Mouse (Mus musculus): ENCODE results near the gene Grhpr. TPM values are rescaled to one million over a fixed set of nuclear protein-coding genes. Genes with fewer than 3 reads are reported as not detected.
"Not testable (repeated sequence)": the region's sequence is repeated elsewhere in the genome, so short reads cannot be mapped to it uniquely, and the experiment has no call there.

The Grhpr gene
- total RNA-seq, 4 experiments from 2014 or later: 223 to 249 (median 233) TPM

DNA sequence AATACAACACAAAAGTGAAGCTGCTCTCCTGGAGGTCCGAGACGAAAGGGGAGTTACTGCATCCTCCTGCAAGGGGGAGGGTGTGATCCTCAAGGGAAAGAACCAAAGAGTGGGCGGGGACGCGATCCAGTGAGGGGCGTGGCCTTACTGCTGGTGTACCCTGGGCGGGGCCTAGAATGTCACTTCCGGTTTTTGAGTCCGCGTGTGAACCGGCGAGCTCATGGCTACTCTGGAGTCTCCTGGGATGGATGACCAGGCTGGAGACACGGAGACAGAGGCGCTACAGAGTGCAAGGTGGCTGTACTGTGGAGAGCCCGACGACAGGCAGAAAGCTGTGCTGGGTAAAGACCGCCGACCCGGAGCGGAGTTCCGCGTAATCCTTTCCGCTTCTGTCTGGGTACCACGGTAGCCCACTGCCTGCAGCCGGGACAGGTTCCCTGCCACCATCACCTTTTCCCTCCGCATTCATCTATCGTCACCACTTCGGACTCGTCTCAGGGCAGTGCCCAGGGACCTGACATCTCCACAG, 37.3 kb downstream of the Grhpr start, which contains the start of gene Polr1e:
Gene Polr1e (plus strand): TSS at position 132 of the 529 bp plus-strand sequence.
- peak; percentile 95 for DNase-seq

DNA sequence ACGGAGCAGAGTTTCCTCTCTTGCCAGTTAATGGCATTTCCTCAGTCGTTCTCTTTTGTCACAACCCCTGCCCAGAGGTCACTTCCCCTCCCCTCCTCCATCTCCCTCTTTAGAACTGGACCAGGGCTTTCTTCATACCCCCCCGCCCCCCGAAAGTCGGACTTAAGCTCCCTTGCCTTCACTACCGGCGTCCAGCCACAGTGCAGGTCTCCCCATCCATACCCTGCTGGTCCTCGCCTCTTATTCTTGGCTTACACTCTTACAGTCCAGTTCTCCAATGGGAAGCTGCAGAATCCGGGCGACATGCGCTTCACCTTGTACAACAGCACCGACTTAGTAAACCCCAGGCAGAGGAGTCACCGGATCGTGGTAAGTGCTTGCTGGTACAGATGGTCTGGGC, 37.8 kb downstream of the Grhpr start:
- DNase-seq: no peak

DNA sequence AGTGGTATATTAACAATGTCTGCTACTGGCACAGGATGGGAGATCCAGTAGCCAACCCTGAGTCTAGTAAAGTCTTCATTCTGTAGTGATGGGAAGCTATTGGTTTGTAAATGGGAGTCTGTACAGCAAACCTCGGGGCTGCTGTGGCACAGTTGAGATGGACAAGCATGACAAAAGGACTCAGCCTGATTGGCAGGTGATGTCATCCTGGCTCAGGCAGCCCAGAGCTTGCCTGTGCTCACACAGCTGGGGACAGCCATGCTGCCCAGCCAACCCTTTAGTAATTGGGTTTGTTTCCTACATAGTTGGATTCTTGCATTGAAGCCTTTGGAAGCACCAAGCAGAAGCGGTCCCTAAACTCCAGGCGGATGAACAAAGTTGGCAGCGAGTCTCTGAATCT, 45.3 kb downstream of the Grhpr start:
- DNase-seq: no peak

DNA sequence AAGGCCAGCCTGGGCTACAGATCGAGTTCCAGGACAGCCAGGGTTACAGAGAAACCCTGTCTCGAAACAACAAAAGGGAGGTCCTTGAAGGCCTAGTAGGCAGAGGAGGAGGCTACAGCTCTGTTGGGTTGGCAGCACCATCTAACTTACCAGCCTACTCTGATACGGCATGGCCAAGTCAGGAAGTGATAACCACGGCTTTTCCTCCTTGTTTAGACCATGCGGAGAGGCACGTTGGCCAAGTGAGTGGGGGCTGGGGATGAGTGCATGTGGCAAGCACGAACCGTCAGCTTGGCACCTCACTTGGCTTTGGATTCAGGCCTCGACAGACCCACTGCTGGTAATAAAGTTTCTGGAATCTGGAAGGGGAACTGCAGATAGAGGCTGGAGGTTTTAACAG, 51.4 kb downstream of the Grhpr start:
- DNase-seq: no peak

DNA sequence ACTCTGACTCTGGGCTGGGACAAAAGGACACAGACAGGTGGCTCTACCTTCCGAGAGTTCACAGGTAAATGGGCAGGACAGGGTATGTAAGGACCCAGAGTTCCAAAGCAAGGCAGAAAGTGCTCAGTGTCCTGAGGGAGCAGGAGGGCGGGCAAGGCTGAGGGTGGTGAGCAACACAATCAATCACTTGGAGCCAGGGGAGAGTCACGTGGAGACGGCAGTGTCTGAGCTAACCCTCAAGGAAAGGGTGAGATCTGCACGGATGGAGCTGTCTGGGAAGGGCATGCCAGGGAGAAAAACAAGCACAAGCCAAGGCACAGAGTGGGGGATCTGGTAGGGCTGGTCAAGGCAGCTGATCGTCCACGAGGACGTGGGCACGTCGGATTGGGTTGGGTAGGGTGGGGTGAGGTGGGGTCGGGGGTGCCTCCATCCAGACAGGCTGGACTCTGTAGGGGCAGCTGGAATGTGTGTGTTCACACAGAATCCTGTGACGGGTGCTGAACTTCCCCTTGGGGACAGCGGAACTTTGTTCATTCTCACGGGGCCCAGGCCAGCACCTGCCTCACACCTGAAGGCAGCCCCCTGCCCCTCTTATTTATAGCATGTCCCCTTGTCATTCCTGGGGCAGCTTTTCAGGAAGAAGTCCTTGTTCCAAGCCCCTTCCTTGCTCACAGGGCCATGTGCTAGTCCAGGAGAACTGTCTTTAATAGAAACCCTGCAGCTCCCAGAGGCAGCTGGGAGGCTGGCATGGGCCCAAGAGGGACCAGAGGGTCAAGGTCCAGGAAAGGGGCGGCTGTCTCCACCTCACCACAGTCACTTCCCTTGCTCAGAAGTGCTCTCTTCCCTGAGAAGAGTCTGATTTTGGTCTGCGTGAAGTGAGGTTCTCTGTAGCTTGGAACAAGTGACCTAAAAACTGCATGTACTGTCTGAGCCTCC, 53.8 kb downstream of the Grhpr start:
- peak; percentile 34 for DNase-seq

DNA sequence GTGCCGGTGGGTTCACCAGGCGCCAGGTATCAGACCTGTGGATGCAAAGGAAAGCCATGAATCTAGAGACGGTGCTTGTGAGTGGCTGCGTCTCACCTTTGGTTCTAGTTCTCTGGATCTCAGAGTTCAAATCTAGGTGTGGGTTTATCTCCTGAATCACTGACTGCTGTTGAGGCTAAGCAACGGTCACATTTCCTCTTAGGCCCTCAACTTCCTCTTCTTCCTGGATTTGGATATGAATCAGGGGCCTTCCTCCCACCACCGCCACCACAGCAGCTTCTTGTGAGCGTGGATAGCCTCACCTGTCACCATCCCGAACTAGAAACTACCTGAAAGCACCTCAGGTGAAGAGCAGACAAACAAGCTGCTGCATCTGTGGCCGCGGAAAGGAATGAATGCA, 54.9 kb downstream of the Grhpr start:
- no peak for DNase-seq

DNA sequence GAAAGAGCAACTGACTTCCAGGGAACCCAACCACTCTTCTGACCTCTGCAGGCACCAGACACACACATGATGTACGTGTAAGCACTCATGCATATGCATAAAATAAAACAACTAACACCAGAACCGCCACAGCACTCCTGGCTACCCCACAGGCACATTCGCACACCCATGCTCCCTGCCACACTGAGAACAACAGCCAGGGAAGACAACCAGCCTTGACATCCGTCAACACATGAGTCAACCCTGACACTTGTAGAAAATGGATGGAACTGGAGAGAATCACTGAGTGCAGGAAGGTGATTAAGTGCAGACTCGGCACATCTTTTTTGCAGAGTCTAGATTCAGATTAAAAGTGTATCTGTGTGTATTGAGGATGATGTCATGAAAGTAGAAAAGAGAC, 55.4 kb downstream of the Grhpr start:
- no peak for DNase-seq

DNA sequence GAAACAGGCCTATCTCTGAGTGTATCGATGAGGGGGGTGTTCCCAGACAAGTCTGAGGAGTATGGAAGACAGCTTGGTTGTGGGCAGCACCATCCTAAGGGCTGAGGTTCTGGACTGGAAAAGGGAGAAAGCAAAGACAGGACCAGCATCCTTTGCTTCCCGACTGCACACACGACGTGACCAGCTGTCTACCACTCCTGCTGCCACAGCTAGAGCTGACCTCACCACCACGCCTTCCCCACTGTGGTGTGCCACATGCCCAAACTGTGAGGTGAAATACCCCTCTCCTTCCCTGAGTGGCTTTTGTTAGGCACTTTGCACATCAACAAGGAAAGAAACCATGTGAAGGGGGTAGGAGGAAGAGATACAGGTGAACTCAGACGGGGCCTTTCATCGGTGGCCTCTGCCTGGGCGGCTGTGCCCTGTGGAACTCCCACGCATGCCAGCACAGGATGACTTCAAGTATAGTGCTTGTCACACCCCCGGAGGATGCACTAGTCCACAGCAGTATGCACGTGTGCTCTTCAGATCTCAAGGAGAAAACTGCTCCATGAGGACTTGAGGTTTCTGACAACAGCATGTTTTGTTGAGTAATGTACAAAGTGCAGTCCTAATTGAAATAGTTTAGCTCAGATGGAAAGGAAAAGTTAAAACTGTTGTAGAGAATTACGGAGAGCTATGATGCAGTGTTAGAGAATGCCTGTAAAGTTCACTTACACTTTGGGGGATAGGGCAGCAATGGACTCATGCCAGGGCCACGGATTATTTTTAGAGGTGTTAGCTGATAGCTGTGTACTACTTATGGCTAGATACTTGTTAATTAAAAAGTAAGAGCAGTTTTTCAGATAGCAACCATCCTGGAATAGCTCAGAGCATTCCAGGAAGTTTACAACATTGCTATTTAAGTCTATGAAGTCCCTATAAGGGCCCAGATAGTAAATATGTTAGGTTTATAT, 56.5 kb downstream of the Grhpr start:
- DNase-seq: no peak

DNA sequence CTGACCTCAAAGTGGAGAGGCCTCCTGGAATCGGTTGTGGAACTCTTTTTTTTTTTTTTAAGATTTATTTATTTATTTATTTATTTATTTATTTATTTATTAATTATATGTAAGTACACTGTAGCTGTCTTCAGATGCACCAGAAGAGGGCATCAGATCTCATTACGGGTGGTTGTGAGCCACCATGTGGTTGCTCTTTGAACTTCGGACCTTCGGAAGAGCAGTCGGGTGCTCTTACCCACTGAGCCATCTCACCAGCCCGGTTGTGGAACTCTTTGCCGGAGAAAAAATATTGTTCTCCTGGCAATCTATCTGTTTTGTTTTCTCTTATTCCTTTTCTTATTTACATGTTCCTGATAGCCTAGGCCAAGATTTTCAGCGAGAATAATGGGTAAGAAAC, 57.7 kb downstream of the Grhpr start:
- not testable (repeated sequence) for DNase-seq

DNA sequence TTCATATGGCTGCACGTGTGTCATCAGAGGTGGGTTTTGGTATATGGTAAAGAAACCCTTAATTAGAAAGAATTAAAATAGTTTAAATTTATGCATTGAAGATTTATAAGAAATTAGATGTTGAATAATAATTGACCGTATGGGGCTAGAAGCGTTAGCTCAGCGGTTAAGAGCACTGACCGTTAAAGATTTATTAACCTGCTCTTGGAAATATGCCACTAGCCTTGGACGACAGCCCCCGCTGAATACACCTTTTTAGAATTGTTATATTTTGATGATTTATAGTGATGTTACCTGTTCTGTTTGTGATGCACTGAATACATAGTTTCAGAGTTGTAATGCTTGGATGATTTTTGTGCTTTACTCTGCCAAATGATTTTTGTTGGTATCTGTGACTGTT, 58.4 kb downstream of the Grhpr start:
- DNase-seq: not testable (repeated sequence)

Other genes with a start within 250 kb of the Grhpr start
- 10 to 100 TPM; 37.4 to 78.7 (median 52.4) TPM for gene Zcchc7, start 225.5 kb upstream of the Grhpr start, total RNA-seq (2022)
- gene Zbtb5, start 31.0 kb downstream of the Grhpr start, total RNA-seq (2022): 10 to 100 TPM; 11.4 to 14.5 (median 13.5) TPM
- gene Polr1e, start 37.2 kb downstream of the Grhpr start, total RNA-seq (2022): 10 to 100 TPM; 13.7 to 24.5 (median 17.6) TPM
- 10 to 100 TPM; 11.6 to 19.8 (median 15.7) TPM for gene Fbxo10, start 103.2 kb downstream of the Grhpr start, total RNA-seq (2022)
- gene Tomm5, start 126.7 kb downstream of the Grhpr start, total RNA-seq (2022): 10 to 100 TPM; 58.8 to 88.7 (median 70.4) TPM
- 1 to 10 TPM; 6.5 to 9.3 (median 8.7) TPM for gene Frmpd1, start 203.5 kb downstream of the Grhpr start, total RNA-seq (2022)